Mouse (Mus musculus): ENCODE results near the gene Ubtd1.

GRCm38 (mm10) chr19:42061443-42061842 is 79.9 kb downstream of the Ubtd1 start:
- TF ChIP-seq EP300 (IDR thresholded peaks at IDR 0.05; ENCODE audit: low read depth in 1 of 2, low read length in 2 of 2) = no peak
- no peak for TF ChIP-seq ZNF384 (IDR thresholded peaks at IDR 0.05; ENCODE audit: low read depth, low read length)
- no peak for TF ChIP-seq HCFC1 (IDR thresholded peaks at IDR 0.05; ENCODE audit: low read depth, low read length)
- TF ChIP-seq CHD1 (IDR thresholded peaks at IDR 0.05; ENCODE audit: low read depth, low read length) = no peak
- no peak for TF ChIP-seq MAZ (IDR thresholded peaks at IDR 0.05; ENCODE audit: low read depth, low read length)
- TF ChIP-seq CHD2 (IDR thresholded peaks at IDR 0.05; ENCODE audit: low read length) = no peak
- no peak for TF ChIP-seq CTCF (IDR thresholded peaks at IDR 0.05 in 2 of 3, conservative IDR thresholded peaks at IDR 0.05 in 1 of 3; ENCODE audit: control insufficient read depth in 1 of 3, insufficient read depth in 1 of 3, low read depth in 2 of 3, low read length in 3 of 3, poor library complexity in 1 of 3, severe bottlenecking in 1 of 3)
